Mouse (Mus musculus) brain, embryonic 14.5 days (tissue): Measurements from ENCODE around the gene Gm45194.

Source experiments
- CTCF ChIP-seq: fragments of 200-500 bp; IDR thresholded peaks from 2 replicates; pipeline ENCODE4 v1.5.1; 2012; ENCODE audit warnings: inconsistent platforms, mild to moderate bottlenecking, moderate library complexity, borderline replicate concordance; ENCODE audit not compliant: insufficient read depth, insufficient read length; ENCODE audit errors: extremely low read depth
- POLR2A ChIP-seq: fragments of 200-500 bp; IDR thresholded peaks from 2 replicates; pipeline ENCODE4 v1.6.1; 2012; ENCODE audit warnings: mild to moderate bottlenecking, inconsistent platforms, borderline replicate concordance; ENCODE audit not compliant: poor library complexity, insufficient read depth, insufficient read length, severe bottlenecking; ENCODE audit errors: extremely low read depth

DNA sequence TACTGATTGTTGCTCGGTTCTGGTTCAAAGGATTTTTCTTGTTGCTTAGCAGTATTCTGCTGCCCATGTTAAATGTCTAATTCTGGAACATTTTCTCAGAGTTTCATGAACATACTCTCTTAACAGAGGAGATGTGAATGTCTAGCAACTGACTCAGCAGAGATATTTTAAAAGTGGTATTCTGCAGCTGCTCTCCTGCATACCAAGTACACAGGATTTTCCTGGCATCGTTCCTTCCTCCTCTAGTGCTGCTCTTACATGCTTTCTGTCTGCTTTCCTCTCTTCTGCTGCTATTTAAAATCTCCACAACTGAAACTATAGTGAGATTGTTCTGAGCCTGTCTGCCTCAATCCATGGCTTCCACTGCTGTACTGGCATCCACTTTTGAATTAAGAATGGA, 364.3 kb downstream of the Gm45194 start:
- no peak for TF ChIP-seq CTCF
- no peak for TF ChIP-seq POLR2A
